Mouse (Mus musculus): ENCODE data around the gene Igfbpl1.

Gene Igfbpl1

DNA sequence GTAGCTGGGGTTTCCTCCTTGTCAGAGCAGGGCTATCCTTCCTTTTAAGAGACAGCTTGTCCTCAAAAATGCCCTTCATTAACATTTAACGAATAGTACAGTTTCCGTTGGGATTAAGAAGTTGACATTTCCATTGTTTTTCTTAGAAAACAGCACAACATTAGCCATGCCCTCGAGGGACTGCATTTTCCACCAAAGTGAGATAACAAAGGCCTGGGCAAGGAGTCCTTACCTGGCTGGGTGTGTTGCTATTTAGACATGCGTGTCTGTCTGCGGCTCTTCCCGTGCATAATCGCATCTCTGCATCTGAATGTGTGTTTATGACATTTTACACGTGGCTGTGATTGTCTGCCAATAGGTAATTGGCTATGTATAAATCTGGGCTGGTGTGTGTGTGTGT, 55.5 kb downstream of the Igfbpl1 start:
- no peak for DNase-seq (ENCODE audit: low spot score)

DNA sequence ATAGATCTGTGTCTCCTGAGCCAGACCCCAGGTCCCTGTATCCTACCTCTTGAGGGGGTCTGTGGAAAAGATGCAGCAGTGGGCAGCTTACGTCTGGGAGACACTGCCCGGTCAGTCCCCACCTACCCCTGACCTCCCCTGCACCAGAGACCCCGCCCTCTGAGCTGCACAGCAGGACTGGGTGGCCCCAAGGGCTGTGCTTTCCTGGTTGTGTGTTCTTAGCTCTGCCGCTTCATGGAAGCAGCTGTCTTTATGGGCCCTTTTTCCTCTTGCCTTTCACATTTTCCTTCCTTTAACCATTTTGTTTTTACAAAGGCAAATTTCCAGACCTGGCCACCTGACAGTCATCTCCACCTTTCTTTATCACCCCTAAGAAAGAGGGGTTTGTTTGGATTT, 56.1 kb downstream of the Igfbpl1 start:
- DNase-seq (ENCODE audit: low spot score): no peak

DNA sequence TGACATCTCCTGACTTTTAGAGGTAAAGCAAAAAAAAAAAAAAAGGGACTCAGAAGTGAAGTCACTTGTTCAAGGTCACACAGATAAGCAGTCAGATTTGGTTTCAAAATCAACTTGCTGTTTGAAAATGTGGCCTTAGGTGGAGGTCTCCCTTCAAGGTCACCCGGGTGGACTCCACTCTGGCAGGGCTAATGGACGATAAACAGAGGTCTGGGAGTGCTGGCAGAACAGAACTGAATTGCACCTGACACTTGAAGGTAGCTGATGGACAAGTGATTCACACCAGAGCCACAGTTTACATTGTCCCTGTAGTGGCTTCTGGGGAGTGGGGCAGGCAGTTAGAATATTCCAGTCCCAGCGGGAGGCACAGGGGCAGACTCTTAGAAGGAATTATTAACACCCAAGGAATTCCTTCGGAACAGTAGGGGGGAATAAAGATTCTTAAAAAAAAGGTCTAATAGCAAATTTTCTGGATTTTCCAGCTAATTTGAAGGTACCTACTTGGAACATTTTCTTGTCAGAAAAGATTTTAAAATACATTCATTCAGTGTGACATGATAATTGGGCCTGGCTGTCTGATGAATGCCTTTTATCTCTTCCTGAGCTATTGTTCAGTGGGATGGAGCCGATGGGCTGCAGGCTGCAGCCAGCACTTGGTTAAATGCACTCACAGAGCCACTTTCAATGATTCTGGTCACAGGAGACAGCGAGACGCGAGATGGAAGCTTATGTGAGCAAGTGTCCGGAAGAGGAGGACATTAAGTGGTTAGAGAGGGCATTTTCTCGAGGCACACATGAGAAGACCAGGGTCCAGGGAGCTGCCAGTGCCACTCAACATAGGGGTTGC, 56.7 kb downstream of the Igfbpl1 start:
- no peak for DNase-seq (ENCODE audit: low spot score)

DNA sequence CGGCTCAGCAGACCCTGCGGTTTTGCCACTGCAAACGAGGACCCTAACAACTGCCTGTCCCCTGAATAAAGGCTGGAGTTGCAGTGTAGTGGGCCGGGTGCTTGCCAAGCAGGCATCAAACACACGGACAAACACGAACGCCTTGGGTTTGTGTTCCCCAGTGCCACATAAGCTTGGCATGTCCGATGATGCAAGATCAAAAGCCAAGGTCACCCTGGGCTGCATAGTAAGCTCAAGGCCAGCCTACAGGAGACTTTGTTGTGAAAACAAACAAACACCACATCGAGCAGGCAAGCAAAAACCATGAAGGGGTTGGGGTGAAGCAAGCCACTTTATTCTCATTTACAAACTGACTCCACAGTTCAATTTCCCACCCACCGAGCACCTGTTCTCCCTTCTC, 57.6 kb downstream of the Igfbpl1 start:
- DNase-seq (ENCODE audit: low spot score): no peak

DNA sequence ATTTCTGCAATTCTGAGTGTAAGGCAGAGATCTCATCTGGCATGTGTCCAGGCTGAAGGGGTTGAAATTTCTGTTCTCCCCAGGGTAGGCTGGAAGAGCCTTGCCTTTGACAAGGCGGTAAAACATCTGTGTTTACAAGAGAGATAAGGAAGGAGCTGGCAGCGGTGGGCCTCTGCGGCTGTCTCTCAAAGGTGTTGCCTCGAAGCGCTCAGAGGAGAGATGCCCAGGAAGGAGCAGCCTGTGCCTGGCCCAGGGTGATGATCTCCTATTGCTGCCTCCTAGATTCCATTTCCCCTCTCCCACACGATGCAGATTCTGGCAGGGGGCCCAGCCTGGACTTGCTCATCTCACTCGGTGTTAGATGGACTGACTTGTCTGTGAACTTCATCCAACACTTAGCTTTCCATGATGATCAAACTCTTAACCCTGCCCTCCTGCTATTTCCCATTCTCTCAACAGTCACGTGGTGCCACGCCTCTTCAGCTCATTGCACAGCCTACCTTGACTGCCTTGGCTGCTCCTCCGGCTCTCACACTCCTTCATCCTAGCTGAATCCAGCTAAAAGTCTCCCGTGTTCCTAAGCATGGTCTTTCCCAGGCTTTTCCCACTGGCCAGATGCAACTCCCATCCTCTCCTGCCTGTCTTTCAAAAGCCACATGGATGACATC, 58.7 kb downstream of the Igfbpl1 start:
- peak; percentile 63 for DNase-seq (ENCODE audit: low spot score)

DNA sequence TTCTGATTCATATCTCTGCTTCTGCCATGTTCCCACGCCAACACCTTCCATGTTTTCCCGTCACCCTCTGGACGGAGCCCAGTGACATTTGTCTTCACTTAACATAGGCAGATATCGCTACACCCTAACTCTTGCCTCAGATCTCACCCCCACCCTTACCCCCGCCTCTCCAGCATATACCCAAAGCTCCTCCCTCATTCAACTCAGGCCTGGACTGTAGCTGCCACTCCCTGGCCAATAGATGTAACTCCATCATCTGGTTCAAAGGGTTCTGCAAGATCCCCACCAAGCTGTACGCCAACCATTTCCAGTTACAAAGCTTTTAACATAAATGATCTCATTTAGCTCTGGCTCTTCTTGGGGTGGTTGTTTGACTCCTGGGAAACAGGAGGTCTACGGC, 59.9 kb downstream of the Igfbpl1 start:
- DNase-seq (ENCODE audit: low spot score): no peak

DNA sequence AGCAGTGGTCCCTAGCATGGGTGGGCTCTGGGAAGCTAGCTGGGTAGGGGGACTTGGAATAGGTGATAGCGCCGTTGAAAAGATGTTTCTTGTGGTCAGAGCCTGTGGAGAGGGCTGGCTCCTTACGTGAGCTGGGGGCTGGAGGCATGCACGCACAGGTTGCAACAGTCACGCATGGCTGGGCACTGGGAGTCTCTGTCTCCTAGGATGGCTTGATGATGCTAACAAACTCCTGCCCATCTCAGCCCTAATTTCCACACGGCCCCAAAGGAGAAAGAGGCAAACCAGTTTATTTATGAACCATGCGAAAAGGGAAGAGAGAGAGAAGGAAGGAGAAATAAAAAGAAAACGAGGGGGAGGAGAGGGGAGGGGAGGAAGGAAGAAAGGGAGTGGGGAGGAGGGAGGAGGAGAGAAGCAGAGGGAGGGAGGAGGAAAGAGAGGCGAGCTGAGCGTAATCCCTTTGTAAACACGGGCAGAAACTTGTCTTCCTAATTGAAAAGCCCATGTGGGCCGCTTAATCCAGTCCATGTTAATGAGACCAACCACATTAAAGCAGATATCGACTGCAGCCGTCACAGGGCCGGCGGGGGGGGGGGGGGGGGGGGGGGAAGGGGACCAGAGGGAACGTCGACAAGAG, 61.0 kb downstream of the Igfbpl1 start:
- peak; percentile 11 for DNase-seq (ENCODE audit: low spot score)

DNA sequence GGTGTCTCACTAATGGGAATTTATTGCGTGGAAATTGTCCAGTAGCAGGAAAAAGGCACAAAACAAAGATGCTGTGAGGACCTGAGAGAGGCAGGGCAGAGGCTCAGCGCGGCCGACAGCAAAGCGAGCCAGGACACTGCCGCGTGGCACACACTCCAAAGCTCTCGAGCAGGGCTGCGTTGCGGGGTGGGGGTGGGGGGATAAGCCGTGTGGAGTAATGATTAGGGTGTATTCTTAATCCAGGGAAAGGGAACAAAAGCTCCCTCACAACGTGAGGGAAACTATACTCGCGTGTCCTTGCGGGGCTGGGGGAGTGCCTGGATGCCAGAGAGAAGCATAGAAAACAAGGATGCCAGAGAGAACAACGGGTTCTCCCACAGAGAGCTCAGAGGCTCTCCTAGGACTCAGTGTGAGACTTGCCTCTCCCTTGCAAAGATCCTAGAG, 61.6 kb downstream of the Igfbpl1 start:
- no peak for DNase-seq (ENCODE audit: low spot score)

DNA sequence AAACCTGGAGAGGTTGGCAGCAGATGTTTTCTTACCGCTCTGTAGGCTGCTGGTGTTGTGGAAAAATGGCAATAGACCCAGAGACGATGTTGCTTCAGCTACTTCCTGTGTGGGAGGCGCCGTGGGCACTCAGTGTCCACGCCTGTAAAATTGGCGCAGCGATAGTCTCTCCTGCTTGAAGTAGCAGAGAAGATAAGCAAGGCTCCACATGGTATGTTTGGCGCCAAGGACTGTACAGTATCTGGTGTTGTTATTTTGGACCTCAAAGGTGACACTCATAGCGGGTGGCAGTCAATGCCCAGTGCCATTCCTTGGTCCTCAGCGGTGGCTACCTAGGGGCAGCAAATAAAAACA, 62.6 kb downstream of the Igfbpl1 start:
- no peak for DNase-seq (ENCODE audit: low spot score)

DNA sequence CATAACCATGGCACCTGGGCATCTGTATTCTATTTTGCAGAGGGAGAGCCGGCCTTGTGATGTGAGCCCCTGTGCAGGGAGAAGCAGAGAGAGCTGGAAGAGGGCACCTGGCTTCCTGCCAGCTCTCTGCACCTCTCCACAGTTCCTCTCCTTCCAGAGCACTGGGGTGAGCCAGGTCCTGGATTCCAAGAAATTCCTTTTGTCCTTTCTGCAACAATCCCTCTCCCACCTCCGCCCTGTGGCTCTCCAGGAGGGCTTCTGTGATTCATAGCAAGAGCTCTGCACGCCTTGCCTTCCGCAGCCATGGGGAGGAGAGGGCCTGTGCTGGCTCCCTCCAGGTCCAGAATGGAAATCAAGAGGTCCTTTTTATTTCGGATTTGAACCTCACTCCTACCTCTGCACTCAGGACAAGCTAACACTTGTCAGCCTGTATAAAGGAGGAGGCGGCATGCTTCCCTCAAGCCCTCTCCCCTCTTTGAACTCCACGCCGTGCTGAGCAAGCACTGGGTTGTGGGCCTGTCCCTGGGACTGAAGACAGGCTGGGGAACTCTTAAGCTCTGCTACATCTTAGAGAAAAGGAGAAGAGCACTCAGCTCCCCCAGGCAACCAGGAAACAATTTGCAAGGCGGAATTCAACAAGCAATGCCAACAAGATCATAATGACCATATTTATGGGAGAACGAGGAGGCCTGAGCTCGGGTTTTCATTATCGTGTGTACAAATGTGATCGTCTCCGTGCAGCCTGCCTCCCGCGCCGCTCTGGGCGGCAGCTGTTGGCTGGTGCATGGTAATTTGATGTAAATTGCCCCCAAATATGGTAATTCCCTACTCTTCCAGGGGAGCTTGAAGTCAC, 63.2 kb downstream of the Igfbpl1 start:
- DNase-seq (ENCODE audit: low spot score): no peak

DNA sequence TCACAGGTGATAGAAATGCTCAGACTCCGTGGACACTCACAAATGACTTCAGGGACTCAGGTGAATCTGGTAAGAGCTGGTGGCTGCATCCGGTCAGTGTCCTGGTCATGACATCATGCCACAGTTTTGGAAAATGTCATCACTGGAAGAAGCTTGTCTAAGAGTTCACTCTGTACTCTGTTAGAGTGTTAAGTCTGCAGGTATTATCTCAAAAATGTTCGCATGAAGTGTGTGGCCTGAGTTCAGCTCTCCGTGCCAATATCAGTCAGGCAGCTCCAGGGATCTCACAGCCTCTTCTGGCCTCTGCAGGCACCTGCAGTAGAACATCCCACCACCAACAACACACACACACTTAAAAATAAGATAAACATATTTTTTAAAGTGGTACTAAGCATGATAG, 64.1 kb downstream of the Igfbpl1 start:
- DNase-seq (ENCODE audit: low spot score): no peak
